Mouse (Mus musculus): ENCODE data around the gene Galnt14. TPM values are rescaled to one million over a fixed set of nuclear protein-coding genes. Genes with fewer than 3 reads are reported as not detected.

Galnt14 gene
- 1 to 10 TPM in 1 of 2 experiments, under 1 TPM in 1; 0.89 to 1.3 TPM for total RNA-seq (2021)
- long read RNA-seq, experiment 1, partial matches to known transcripts: 1 of 3 reads
- long read RNA-seq, experiment 1, other reads (novel, unspliced or antisense): 0 of 3 reads
- long read RNA-seq, experiment 2, partial matches to known transcripts: 0 of 2 reads
- long read RNA-seq, experiment 2, other reads (novel, unspliced or antisense): 0 of 2 reads

DNA sequence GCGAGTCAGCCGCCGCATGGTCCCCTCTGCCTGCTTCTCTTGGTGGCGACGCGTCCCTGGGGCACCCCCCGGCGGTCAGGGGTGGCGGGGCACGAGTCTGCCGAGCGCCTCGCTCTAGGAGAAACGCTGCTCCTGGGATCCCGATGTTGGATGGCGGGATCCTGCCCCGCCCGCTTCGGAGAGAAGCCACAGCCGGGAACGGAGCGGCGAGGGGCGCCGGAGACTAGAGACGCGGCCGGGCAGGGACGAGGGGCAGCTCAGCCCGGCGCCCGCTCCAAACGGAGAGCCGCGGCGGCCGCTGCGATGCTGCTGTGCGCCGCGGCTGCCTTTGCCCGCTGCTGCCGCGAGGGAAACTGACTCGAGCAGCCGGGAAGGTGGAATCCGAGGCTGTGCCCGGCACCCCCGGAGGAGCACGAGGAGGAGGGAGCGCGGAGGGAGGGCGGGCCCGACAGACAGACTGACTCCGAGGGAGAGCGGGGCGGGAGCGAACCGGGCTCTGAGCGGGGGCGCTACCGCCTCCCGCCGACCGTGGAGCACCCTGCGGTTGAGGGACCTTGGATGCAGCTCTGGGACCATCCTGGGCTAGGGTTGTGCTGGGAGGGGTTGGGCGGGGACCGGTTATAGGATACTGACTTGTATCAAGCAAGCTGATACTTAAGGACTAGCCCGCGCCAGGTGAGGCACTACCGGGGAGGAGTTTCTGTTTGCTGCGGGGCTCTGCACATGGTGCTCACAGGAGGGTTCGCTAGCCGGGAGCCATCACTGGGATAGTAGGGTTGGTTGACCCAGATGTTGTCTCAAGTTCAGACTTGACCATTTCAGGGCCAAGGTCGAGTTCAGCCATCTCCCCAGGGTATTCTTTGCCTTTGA, at the start of gene Galnt14:
TSS of gene Galnt14 (minus strand) at position 412 of the 870 bp plus-strand sequence.
- peak; percentile 63 to 75 for DNase-seq

- DNase-seq: peak; percentile 74 to 81
These were observed 33.5 kb upstream of the Galnt14 start for GRCm38 (mm10) chr17:73743681-73744311.

- peak in 1 of 2 experiments; percentile 13 for DNase-seq
These were observed 13.8 kb upstream of the Galnt14 start for GRCm38 (mm10) chr17:73723885-73724682.

GRCm38 (mm10) chr17:73719021-73719748, 8.9 kb upstream of the Galnt14 start:
- no peak for DNase-seq

GRCm38 (mm10) chr17:73716684-73717083, 6.4 kb upstream of the Galnt14 start:
- DNase-seq: no peak

DNA sequence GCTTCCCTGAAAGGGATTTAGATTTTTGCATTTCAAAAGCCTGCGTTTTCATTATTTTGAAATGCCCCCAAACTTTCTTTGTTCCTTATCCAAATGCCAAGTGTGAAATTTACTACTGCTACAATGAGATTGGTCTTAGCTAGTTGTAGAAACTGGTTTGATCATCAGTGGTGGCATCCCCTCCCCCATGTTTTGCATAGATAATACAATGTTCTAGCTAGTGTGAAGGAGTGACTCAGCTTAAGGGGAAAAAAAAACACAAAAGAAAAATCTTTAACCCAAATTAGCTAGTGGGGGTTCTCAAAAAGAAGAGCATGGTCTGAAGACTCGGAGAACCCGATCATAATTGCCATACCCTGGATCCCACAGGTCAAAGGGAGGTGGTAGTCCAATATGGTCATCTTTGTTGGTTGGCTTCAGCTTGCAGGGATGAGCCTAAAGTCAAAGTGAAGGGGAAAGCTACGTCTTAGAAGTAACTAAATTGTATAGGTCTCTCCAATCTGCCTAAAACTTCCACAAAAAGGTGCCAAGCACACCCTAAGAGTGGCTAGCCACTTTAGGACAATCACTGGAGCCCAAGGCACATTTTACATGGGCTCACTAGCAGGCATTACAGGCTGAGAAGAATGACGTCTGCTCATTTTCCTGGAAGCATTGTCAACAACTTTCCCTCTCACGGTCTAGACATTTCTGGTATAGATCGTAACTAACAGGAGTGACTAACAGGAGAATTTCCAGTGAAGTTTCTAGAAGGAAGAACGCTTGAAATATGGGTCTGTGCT, 4.4 kb upstream of the Galnt14 start:
- DNase-seq: no peak

- DNase-seq: no peak
These were observed 3.1 kb upstream of the Galnt14 start for GRCm38 (mm10) chr17:73713347-73713746.

GRCm38 (mm10) chr17:73711919-73712318, 1.7 kb upstream of the Galnt14 start:
- no peak for DNase-seq

DNA sequence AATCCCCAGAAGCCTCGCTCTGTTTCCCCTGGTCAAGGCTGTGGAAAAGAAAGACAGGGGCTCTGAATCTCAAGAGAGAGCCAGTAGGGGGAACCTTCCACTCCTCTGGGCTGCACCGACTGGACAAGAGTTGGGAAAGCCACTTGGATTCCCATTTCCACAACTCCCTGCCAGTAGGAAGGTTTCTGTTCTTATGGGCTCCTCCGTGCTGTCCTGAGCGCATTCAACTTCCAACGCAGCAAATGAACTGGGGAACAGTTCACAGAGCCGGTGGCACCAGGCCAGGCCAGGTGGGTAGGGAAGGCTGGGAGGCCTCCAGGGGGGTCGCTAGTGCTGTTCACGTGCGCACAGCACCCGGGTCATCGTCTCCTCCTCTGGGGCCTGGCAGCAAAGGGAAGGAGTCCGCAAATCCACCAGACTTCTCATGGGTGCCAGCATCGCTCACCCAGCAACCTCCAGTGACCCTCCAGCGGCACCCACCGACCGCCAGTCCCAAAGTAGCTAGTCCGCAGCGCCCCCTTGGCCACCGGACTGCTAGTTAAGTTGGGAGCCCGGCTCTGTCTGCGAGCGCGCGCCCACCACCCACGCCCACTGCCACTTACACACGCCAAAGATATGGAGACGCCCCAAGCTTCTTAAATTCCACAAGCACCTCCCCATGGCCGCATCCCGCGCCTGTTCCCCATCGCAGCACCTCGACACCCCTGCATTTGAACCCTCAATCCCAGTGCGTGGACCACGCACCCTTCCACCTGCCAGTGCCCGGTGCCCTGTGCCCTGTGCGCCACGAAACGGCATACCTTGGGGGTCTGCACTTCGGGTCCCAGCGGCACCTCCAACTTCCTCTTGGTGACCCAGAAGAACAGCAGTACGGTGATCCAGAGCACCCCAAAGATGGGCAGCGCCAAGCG, 867 bp downstream of the Galnt14 start:
- no peak for DNase-seq

DNA sequence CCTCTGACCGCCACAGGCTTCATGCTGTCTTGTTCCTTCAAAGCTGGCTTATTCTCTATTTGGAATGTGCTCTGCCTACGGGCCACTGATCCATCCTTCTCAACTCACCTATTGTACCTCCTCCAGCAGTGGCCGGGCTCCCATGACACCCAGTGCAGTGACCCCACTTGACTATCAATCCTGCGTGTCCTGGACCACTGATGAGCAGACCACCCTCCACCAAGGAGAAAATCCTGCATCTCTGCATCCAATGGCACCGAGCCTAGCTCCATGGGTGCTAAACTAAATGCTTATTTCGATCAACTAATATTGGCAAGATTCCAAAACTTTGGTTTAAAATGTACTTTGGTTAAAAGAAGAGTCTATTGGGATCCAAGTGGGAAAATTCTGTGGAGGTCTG, 1.8 kb downstream of the Galnt14 start:
- DNase-seq: no peak

DNA sequence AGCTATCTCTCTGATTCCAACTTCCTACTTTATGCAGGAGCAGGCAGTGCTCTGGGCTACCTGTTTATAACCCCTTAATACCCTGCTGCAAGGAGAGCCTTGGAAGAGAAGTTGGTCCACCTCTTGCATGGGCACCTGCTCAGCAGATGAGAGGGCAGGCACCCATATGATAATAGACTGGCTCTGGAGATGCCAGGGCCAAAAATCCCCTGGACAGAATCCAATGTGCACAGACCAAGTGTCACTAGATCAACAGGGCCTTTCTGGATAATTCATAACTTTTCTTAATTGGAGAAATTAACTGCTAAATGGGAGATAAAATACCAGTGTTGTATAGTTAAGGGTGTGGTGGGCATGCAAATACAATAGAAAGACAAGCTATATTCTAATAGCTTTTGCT, 6.7 kb downstream of the Galnt14 start:
- no peak for DNase-seq

DNA sequence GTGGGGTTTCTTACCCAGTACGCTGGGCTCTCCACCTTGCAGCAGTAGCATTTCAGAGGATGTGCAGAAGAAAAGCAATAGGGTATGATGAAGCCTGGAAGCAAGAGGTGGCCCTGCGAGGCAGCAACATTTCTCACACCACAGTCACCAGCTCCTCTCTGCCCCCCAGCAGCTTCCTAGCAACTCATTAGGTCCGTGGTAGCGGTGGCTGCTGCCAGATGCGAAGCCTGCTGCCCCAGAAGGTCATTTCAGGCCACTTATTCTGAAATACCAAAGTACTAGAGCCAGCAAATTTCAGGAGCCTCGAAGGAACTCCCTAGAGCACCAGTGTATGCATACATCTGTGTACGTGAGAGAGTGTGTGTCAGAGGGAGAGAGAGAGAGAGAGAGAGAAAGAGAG, 9.2 kb downstream of the Galnt14 start:
- peak in 1 of 2 experiments; percentile 13 for DNase-seq

- DNase-seq: no peak
These were observed 10.4 kb downstream of the Galnt14 start for GRCm38 (mm10) chr17:73699881-73700280.

DNA sequence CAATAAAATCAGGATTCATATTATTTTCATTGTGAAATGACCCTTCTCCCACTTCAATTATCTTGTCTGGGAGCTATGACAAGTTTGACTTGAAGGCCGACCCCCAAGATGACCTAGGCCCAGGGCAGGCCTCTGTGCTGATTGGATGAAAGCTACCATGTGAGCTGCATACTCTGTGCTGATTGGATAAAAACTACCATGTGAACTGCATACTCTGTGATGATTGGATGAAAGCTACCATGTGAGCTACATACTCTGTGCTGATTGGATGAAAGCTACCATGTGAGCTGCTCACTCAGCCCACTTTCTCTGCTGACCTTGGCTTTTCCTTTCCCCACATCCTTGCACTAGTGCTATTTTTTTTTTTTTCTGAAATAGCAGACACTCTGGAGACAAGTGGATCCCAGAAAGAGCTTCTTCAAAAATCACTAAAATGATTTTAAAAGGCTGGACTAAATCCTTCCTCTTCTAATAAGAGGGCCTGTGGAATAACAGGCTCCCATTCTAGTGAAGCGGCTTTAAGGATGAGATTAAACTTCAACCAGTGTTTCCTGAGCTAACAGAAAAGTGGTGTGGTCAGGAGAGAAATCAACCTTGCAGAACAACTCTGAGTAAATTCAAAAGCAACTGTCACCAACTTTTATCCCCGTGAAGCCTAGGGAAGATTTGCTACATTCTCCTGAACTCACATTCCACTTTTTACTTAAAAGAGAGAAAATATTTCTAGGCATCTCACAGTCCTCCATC, 15.9 kb downstream of the Galnt14 start:
- no peak for DNase-seq

GRCm38 (mm10) chr17:73688261-73688660, 22.0 kb downstream of the Galnt14 start:
- no peak for DNase-seq

- DNase-seq: no peak
These were observed 24.0 kb downstream of the Galnt14 start for GRCm38 (mm10) chr17:73686292-73686691.

DNA sequence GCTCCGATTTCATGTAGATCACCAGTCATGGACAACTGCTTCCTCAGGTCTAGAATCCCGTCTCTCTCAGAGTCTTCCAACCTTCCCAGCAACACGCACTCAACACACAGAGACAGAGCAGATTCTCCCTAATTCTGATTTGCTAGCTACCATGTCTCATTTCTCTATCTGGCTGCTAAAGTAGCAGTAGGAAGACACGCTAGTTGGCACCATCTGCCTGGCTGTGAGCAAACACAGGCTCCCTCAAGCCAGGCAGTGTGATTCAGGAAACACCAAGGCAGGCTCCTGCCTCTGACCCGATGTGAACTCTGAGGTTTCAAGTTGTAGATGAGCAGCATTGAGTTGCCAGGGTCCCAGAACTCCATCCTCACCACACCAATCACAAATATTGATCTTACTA, 25.5 kb downstream of the Galnt14 start:
- DNase-seq: no peak

DNA sequence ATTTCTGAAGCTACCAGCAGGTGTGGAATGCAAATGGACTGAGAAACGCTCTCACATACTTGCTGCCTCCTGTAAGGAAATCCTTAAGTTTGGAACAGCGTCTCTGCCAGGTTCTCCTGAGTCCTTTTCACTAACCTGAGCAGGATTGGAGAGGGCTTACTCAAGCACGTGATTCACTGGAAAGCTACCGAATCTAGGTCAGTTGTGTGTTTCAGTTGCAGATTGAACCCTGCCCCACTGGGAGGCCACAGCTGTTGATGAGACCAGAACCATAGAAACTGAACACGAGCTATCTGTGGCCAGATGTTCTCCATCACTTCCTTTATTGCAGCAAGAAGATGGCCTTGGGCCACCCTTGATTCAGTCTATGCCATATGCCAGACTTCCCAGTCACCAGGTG, 38.3 kb downstream of the Galnt14 start:
- DNase-seq: no peak

- DNase-seq: no peak
These were observed 40.2 kb downstream of the Galnt14 start for GRCm38 (mm10) chr17:73670048-73670447.

Measured in adrenal gland, postnatal 36 days (tissue).